Mouse (Mus musculus) thymus, postnatal 0 days (tissue): ENCODE data around the gene Pwwp2b. TPM values are rescaled to one million over a fixed set of nuclear protein-coding genes. Genes with fewer than 3 reads are reported as not detected.

Experiments
- DNase-seq: peaks from one replicate; pipeline ENCODE4 v3.0.0-alpha.2; 2015; ENCODE audit warnings: low spot score
- polyA plus RNA-seq: library from polyadenylated mRNA; unstranded; fragments of >200 nt; fragmentation: Nextera tagmentation; extraction: Ambion mirVana; gene quantifications from 2 replicates; pipeline ENCODE4 v1.2.1, GENCODE M21; 2015

Pwwp2b gene
- 3.7 and 3.9 TPM in 2 replicates for polyA plus RNA-seq

GRCm38 (mm10) chr7:139247881-139248614 is at the start of gene Pwwp2b:
Gene Pwwp2b, plus strand, starts transcription at chr7:139248482.
- peak; percentile 68 for DNase-seq

GRCm38 (mm10) chr7:139200108-139200507 is 48.2 kb upstream of the Pwwp2b start:
- no peak for DNase-seq

GRCm38 (mm10) chr7:139201209-139201608 is 47.1 kb upstream of the Pwwp2b start:
- DNase-seq = no peak

- DNase-seq = peak; percentile 73
Observed at GRCm38 (mm10) chr7:139208023-139208772, 40.1 kb upstream of the Pwwp2b start.

GRCm38 (mm10) chr7:139208773-139209095 is 39.5 kb upstream of the Pwwp2b start:
- no peak for DNase-seq

- DNase-seq = no peak
Observed at GRCm38 (mm10) chr7:139211761-139212160, 36.5 kb upstream of the Pwwp2b start.

GRCm38 (mm10) chr7:139212754-139213745 is 35.2 kb upstream of the Pwwp2b start, which contains the start of the genes Lrrc27 and Stk32c:
Gene Lrrc27, plus strand, starts transcription at chr7:139212988.
Gene Stk32c, minus strand, starts transcription at chr7:139213307.
- DNase-seq = peak; percentile 99

- no peak for DNase-seq
Observed at GRCm38 (mm10) chr7:139213751-139214150, 34.5 kb upstream of the Pwwp2b start.

- no peak for DNase-seq
Observed at GRCm38 (mm10) chr7:139214160-139214559, 34.1 kb upstream of the Pwwp2b start.

GRCm38 (mm10) chr7:139214596-139215340 is 33.5 kb upstream of the Pwwp2b start:
- no peak for DNase-seq

GRCm38 (mm10) chr7:139215516-139215915 is 32.8 kb upstream of the Pwwp2b start:
- DNase-seq = no peak

- no peak for DNase-seq
Observed at GRCm38 (mm10) chr7:139215946-139216345, 32.3 kb upstream of the Pwwp2b start.

GRCm38 (mm10) chr7:139216464-139216863 is 31.8 kb upstream of the Pwwp2b start:
- DNase-seq = no peak

GRCm38 (mm10) chr7:139217046-139217445 is 31.2 kb upstream of the Pwwp2b start:
- DNase-seq = no peak

- no peak for DNase-seq
Observed at GRCm38 (mm10) chr7:139218641-139219415, 29.5 kb upstream of the Pwwp2b start.

- DNase-seq = no peak
Observed at GRCm38 (mm10) chr7:139219486-139219885, 28.8 kb upstream of the Pwwp2b start.

GRCm38 (mm10) chr7:139220303-139220702 is 28.0 kb upstream of the Pwwp2b start:
- no peak for DNase-seq

GRCm38 (mm10) chr7:139221072-139221471 is 27.2 kb upstream of the Pwwp2b start:
- no peak for DNase-seq

GRCm38 (mm10) chr7:139221856-139222255 is 26.4 kb upstream of the Pwwp2b start:
- no peak for DNase-seq

- DNase-seq = no peak
Observed at GRCm38 (mm10) chr7:139222341-139222740, 25.9 kb upstream of the Pwwp2b start.
